Mouse (Mus musculus) A20 (cell line): ENCODE results near the gene Zmat3.

Source experiments
- DNase-seq: peaks from one replicate; pipeline ENCODE4 v3.0.0-alpha.2; 2011; ENCODE audit warnings: low read depth, low spot score

The Zmat3 gene

GRCm38 (mm10) chr3:32365546-32366245, at the start of gene Zmat3:
TSS of gene Zmat3 (minus strand) at chr3:32366014.
- DNase-seq, result peak; percentile 91

- no peak for DNase-seq
Measured at GRCm38 (mm10) chr3:32414381-32414780, 48.6 kb upstream of the Zmat3 start.

GRCm38 (mm10) chr3:32412502-32413044, 46.8 kb upstream of the Zmat3 start:
- no peak for DNase-seq

- no peak for DNase-seq
Measured at GRCm38 (mm10) chr3:32408811-32409273, 43.0 kb upstream of the Zmat3 start.

- no peak for DNase-seq
Measured at GRCm38 (mm10) chr3:32406804-32407203, 41.0 kb upstream of the Zmat3 start.

- no peak for DNase-seq
Measured at GRCm38 (mm10) chr3:32405699-32406098, 39.9 kb upstream of the Zmat3 start.

GRCm38 (mm10) chr3:32402990-32403885, 37.4 kb upstream of the Zmat3 start:
- peak; percentile 42 for DNase-seq

GRCm38 (mm10) chr3:32401591-32401990, 35.8 kb upstream of the Zmat3 start:
- no peak for DNase-seq

GRCm38 (mm10) chr3:32399931-32400330, 34.1 kb upstream of the Zmat3 start:
- no peak for DNase-seq

- no peak for DNase-seq
Measured at GRCm38 (mm10) chr3:32399381-32399780, 33.6 kb upstream of the Zmat3 start.

- DNase-seq, result peak; percentile 48
Measured at GRCm38 (mm10) chr3:32398623-32399022, 32.8 kb upstream of the Zmat3 start.

- DNase-seq, result no peak
Measured at GRCm38 (mm10) chr3:32398175-32398538, 32.3 kb upstream of the Zmat3 start.

- peak; percentile 82 for DNase-seq
Measured at GRCm38 (mm10) chr3:32397461-32398174, 31.8 kb upstream of the Zmat3 start, which contains the start of gene Pik3ca. TSS of gene Pik3ca (plus strand) at chr3:32397671.

GRCm38 (mm10) chr3:32396794-32397460, 31.1 kb upstream of the Zmat3 start:
- peak; percentile 99 for DNase-seq

- DNase-seq, result no peak
Measured at GRCm38 (mm10) chr3:32395771-32396551, 30.1 kb upstream of the Zmat3 start.

GRCm38 (mm10) chr3:32393986-32394385, 28.2 kb upstream of the Zmat3 start:
- DNase-seq, result no peak

GRCm38 (mm10) chr3:32392841-32393240, 27.0 kb upstream of the Zmat3 start:
- DNase-seq, result no peak

GRCm38 (mm10) chr3:32381556-32381955, 15.7 kb upstream of the Zmat3 start:
- DNase-seq, result no peak

GRCm38 (mm10) chr3:32379891-32380290, 14.1 kb upstream of the Zmat3 start:
- peak; percentile 55 for DNase-seq

GRCm38 (mm10) chr3:32373236-32373635, 7.4 kb upstream of the Zmat3 start:
- no peak for DNase-seq
